Mouse (Mus musculus): ENCODE results near the gene Pop4. TPM values are rescaled to one million over a fixed set of nuclear protein-coding genes. Genes with fewer than 3 reads are reported as not detected.
A peak's percentile ranks its signal among the peaks of the same experiment; 100 is the strongest.
"Not testable (repeated sequence)": the region's sequence is repeated elsewhere in the genome, so short reads cannot be mapped to it uniquely, and the experiment has no call there.

Gene Pop4
- 35.1 and 47.0 TPM in 2 replicates for polyA plus RNA-seq (2015; fragmentation: Nextera tagmentation; extraction: Ambion mirVana)

GRCm38 (mm10) chr7:38270703-38271510, at the start of gene Pop4:
Gene Pop4 (minus strand): TSS chr7:38271423.
- Histone ChIP-seq H3K36me3 (peaks cover 12% of the 10 kb centered on the region), H3K27me3 (replicated peaks) (no peaks in the 10 kb centered on the region), H3K27ac (peak within 1 kb of the TSS; percentile 33; the same call in 1 of the 2 replicates), H3K4me1 (replicated peaks) (peaks cover 6% of the 10 kb centered on the region; the same call in 1 of the 2 replicates), H3K9ac (peak within 1 kb of the TSS; percentile 63), H3K4me2 (replicated peaks) (peak within 1 kb of the TSS; percentile 70), H3K9me3 (no peaks in the 10 kb centered on the region), H3K4me3 (replicated peaks) (peak within 1 kb of the TSS; percentile 63)
- under 1% methylated on average over 38 of the region's 38 CpGs for WGBS
- peak; percentile 98 for ATAC-seq

GRCm38 (mm10) chr7:38320641-38321040, 49.4 kb upstream of the Pop4 start:
- no peaks in the 10 kb centered on the region for H3K36me3 ChIP-seq
- no peak overlapping the region for H3K4me3 ChIP-seq (replicated peaks)
- ATAC-seq: no peak
- no peak overlapping the region for H3K9ac ChIP-seq
- no peak overlapping the region for H3K27ac ChIP-seq
- no peaks in the 10 kb centered on the region for H3K27me3 ChIP-seq (replicated peaks)
- no peak overlapping the region for H3K4me2 ChIP-seq (replicated peaks)
- H3K9me3 ChIP-seq: no peaks in the 10 kb centered on the region
- no peaks in the 10 kb centered on the region for H3K4me1 ChIP-seq (replicated peaks)
- 94% methylated on average over 2 of the region's 2 CpGs for WGBS

GRCm38 (mm10) chr7:38282192-38282591, 11.0 kb upstream of the Pop4 start:
- 21% methylated on average over 4 of the region's 4 CpGs for WGBS
- H3K27me3 ChIP-seq (replicated peaks); H3K9me3 ChIP-seq; H3K9ac ChIP-seq; H3K4me1 ChIP-seq (replicated peaks); H3K27ac ChIP-seq; H3K36me3 ChIP-seq; ATAC-seq; H3K4me2 ChIP-seq (replicated peaks); H3K4me3 ChIP-seq (replicated peaks): not testable (repeated sequence)

- H3K9ac ChIP-seq: no peak overlapping the region
- ATAC-seq: no peak
- H3K4me3 ChIP-seq (replicated peaks): no peak overlapping the region
- no peak overlapping the region for H3K27ac ChIP-seq
- 0 out of 2 replicates have a peak, but pooled peaks cover under 1% of the 10 kb centered on the region for H3K36me3 ChIP-seq
- H3K4me2 ChIP-seq (replicated peaks): no peak overlapping the region
- H3K9me3 ChIP-seq: no peaks in the 10 kb centered on the region
- H3K4me1 ChIP-seq (replicated peaks): peaks cover 6% of the 10 kb centered on the region; the same call in 1 of the 2 replicates
- H3K27me3 ChIP-seq (replicated peaks): no peaks in the 10 kb centered on the region
These were observed 1.3 kb upstream of the Pop4 start for GRCm38 (mm10) chr7:38272551-38272950.

GRCm38 (mm10) chr7:38271859-38272258, 636 bp upstream of the Pop4 start:
- peak overlapping the region; percentile 63; the same call in 1 of the 2 replicates for H3K9ac ChIP-seq
- H3K9me3 ChIP-seq: no peaks in the 10 kb centered on the region
- H3K36me3 ChIP-seq: peaks cover 6% of the 10 kb centered on the region; the same call in 1 of the 2 replicates
- peaks cover 6% of the 10 kb centered on the region; the same call in 1 of the 2 replicates for H3K4me1 ChIP-seq (replicated peaks)
- H3K4me3 ChIP-seq (replicated peaks): peak overlapping the region; percentile 63
- peak overlapping the region; percentile 70 for H3K4me2 ChIP-seq (replicated peaks)
- ATAC-seq: peak; percentile 18; the same call in 1 of the 2 replicates
- H3K27me3 ChIP-seq (replicated peaks): no peaks in the 10 kb centered on the region
- no peak overlapping the region for H3K27ac ChIP-seq
- WGBS: 8% methylated on average over 4 of the region's 4 CpGs

- H3K9me3 ChIP-seq: no peaks in the 10 kb centered on the region
- peaks cover 6% of the 10 kb centered on the region; the same call in 1 of the 2 replicates for H3K4me1 ChIP-seq (replicated peaks)
- peak overlapping the region; percentile 70 for H3K4me2 ChIP-seq (replicated peaks)
- peak overlapping the region; percentile 63 for H3K4me3 ChIP-seq (replicated peaks)
- ATAC-seq: peak; percentile 80
- H3K27me3 ChIP-seq (replicated peaks): no peaks in the 10 kb centered on the region
- peak overlapping the region; percentile 33; the same call in 1 of the 2 replicates for H3K27ac ChIP-seq
- peaks cover 8% of the 10 kb centered on the region; the same call in 1 of the 2 replicates for H3K36me3 ChIP-seq
- peak overlapping the region; percentile 63 for H3K9ac ChIP-seq
- WGBS: under 1% methylated on average over 11 of the region's 11 CpGs
These were observed 238 bp upstream of the Pop4 start for GRCm38 (mm10) chr7:38271511-38271811.

- H3K4me1 ChIP-seq (replicated peaks): peaks cover 6% of the 10 kb centered on the region; the same call in 1 of the 2 replicates
- H3K4me3 ChIP-seq (replicated peaks): no peak overlapping the region
- H3K4me2 ChIP-seq (replicated peaks): no peak overlapping the region
- peaks cover 46% of the 10 kb centered on the region for H3K36me3 ChIP-seq
- H3K27ac ChIP-seq: no peak overlapping the region
- no peaks in the 10 kb centered on the region for H3K27me3 ChIP-seq (replicated peaks)
- H3K9me3 ChIP-seq: no peaks in the 10 kb centered on the region
- 90% methylated on average over 8 of the region's 8 CpGs for WGBS
- H3K9ac ChIP-seq: no peak overlapping the region
- no peak for ATAC-seq
These were observed 4.1 kb downstream of the Pop4 start for GRCm38 (mm10) chr7:38267006-38267680.

GRCm38 (mm10) chr7:38262406-38262805, 8.8 kb downstream of the Pop4 start:
- Histone ChIP-seq H3K4me2 (replicated peaks) (no peak overlapping the region), H3K36me3 (peaks cover 51% of the 10 kb centered on the region), H3K4me3 (replicated peaks) (no peak overlapping the region), H3K9ac (no peak overlapping the region), H3K27ac (no peak overlapping the region), H3K27me3 (replicated peaks) (no peaks in the 10 kb centered on the region), H3K9me3 (no peaks in the 10 kb centered on the region), H3K4me1 (replicated peaks) (no peaks in the 10 kb centered on the region)
- no peak for ATAC-seq
- WGBS: 85% methylated on average over 5 of the region's 5 CpGs

GRCm38 (mm10) chr7:38259631-38260030, 11.6 kb downstream of the Pop4 start:
- no peaks in the 10 kb centered on the region for H3K27me3 ChIP-seq (replicated peaks)
- no peak for ATAC-seq
- peaks cover 29% of the 10 kb centered on the region; the same call in 1 of the 2 replicates for H3K36me3 ChIP-seq
- WGBS: 78% methylated on average over 2 of the region's 2 CpGs
- H3K4me3 ChIP-seq (replicated peaks): no peak overlapping the region
- H3K4me2 ChIP-seq (replicated peaks): no peak overlapping the region
- H3K4me1 ChIP-seq (replicated peaks): no peaks in the 10 kb centered on the region
- H3K9ac ChIP-seq: no peak overlapping the region
- no peak overlapping the region for H3K27ac ChIP-seq
- H3K9me3 ChIP-seq: no peaks in the 10 kb centered on the region

- no peaks in the 10 kb centered on the region for H3K9me3 ChIP-seq
- H3K4me1 ChIP-seq (replicated peaks): no peaks in the 10 kb centered on the region
- H3K27ac ChIP-seq: no peak overlapping the region
- no peaks in the 10 kb centered on the region for H3K36me3 ChIP-seq
- no peak for ATAC-seq
- H3K4me3 ChIP-seq (replicated peaks): no peak overlapping the region
- no peaks in the 10 kb centered on the region for H3K27me3 ChIP-seq (replicated peaks)
- no peak overlapping the region for H3K9ac ChIP-seq
- no peak overlapping the region for H3K4me2 ChIP-seq (replicated peaks)
These were observed 17.8 kb downstream of the Pop4 start for GRCm38 (mm10) chr7:38253441-38253840.

GRCm38 (mm10) chr7:38251494-38252216, 19.6 kb downstream of the Pop4 start:
- no peak; the same call in 1 of the 2 replicates for ATAC-seq
- Histone ChIP-seq H3K4me3 (replicated peaks) (no peak overlapping the region), H3K4me1 (replicated peaks) (no peaks in the 10 kb centered on the region), H3K36me3 (no peaks in the 10 kb centered on the region), H3K27ac (no peak overlapping the region), H3K4me2 (replicated peaks) (no peak overlapping the region), H3K9me3 (no peaks in the 10 kb centered on the region), H3K27me3 (replicated peaks) (no peaks in the 10 kb centered on the region), H3K9ac (no peak overlapping the region)
- 42% methylated on average over 5 of the region's 5 CpGs for WGBS

GRCm38 (mm10) chr7:38242417-38242816, 28.8 kb downstream of the Pop4 start:
- 82% methylated on average over 4 of the region's 4 CpGs for WGBS
- ATAC-seq: no peak
- no peaks in the 10 kb centered on the region for H3K4me1 ChIP-seq (replicated peaks)
- H3K27ac ChIP-seq: no peak overlapping the region
- H3K27me3 ChIP-seq (replicated peaks): no peaks in the 10 kb centered on the region
- H3K4me2 ChIP-seq (replicated peaks): no peak overlapping the region
- H3K36me3 ChIP-seq: no peaks in the 10 kb centered on the region
- no peak overlapping the region for H3K4me3 ChIP-seq (replicated peaks)
- H3K9me3 ChIP-seq: no peaks in the 10 kb centered on the region
- H3K9ac ChIP-seq: no peak overlapping the region

Measured in intestine, embryonic 15.5 days (tissue).